Mouse (Mus musculus): ENCODE measurements around the gene Syt15.
"Not testable (repeated sequence)": the region's sequence is repeated elsewhere in the genome, so short reads cannot be mapped to it uniquely, and the experiment has no call there.

DNA sequence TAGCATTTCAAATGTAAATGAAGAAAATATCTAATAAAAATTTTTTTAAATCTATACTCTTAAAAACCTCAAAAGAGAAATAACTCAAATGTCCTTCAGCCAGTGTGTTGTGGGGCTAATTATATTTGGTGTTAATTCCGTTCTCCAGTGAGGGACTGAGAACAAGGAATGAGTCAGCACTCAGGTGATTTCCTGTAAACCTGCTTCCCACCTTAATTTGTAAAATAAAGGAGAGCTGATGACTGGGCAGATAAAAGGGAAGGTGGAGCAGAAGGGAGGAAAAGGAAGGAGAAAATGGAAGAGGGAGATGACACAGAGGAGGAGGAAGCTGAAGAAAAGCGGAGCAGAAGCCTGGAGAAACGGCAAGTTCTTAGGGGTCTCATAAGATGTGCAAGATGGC, 39.1 kb downstream of the Syt15 start:
- not testable (repeated sequence) for TF ChIP-seq TAL1, GATA1 (IDR thresholded peaks at IDR 0.05; ENCODE audit: low read length)

Data from erythroblast, embryonic 14.5 days (primary cell).